Comparison of ENCODE assay signal across 9 mouse cellular contexts in the genomic region with DNA sequence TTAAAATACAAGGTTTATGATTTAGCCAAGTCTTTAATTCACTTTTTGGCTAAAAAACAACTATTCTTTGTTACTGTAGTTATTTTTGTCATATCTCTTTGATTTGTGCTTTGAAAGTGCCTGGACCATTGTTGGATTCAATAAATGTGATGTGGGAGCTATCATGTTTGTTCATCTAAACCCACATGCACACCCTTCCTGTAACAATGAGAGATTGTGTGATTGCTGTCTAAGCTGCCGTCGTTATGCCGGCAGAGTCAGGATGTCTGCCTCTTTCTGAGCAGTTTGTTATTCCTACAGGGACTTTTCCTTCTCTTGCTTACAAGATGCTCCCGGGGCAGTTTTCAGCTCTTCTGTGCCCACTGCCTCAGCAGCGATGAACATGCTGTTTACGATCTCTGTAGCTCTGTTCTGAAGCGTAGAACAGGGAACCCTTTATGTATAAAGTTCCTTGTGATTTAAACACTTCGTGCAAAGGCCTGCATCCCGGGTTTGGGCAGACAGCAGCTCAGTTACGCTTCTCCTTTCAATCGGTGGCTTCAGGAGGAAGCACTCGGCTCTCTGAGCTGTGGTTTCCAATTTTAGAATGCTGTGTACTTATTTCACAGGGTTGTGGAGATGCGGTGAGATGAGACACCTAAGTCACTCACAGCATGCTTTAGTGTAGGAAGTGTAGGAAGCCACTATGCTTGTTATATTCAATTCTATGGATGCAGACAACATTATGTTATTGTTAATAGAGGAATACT.
A peak's percentile ranks its signal among the peaks of the same experiment; 100 is the strongest.
DNase-seq lines count a peak whose midpoint lies in the region; ATAC-seq and TF ChIP-seq lines count a peak whose summit lies in the region.
"Had no signal": no experiment of that assay in that cellular context is flagged by ENCODE, and none has a peak within 500 bp of the region (broad histone marks: within the 10 kb centered on the region; RNA-seq: fewer than 3 reads in every experiment).

No protein-coding gene starts in this region.

- TF ChIP-seq POLR2A in bone marrow, adult 2 months (IDR thresholded peaks at IDR 0.05; ENCODE audit: borderline replicate concordance, control insufficient read depth, low read depth, low read length) = no peak

- no peaks in the 10 kb centered on the region for H3K27me3 ChIP-seq in limb, embryonic 12.5 days
- no peaks in the 10 kb centered on the region for H3K27me3 ChIP-seq in limb, embryonic 10.5 days (ENCODE audit: low read depth, poor library complexity, severe bottlenecking)

- H3K36me3 ChIP-seq in limb, embryonic 12.5 days = no peaks in the 10 kb centered on the region
- no peaks in the 10 kb centered on the region for H3K36me3 ChIP-seq in limb, embryonic 10.5 days

- no peak overlapping the region for H3K9ac ChIP-seq in limb, embryonic 12.5 days (replicated peaks)

- H3K4me3 ChIP-seq in limb, embryonic 12.5 days (replicated peaks) = no peak overlapping the region
- H3K4me3 ChIP-seq in limb, embryonic 10.5 days = no peak overlapping the region
- H3K4me3 ChIP-seq in bone marrow, adult 2 months (replicated peaks; ENCODE audit: control insufficient read depth, low read depth, low read length) = no peak overlapping the region

- ATAC-seq in frontal cortex, adult (ENCODE audit: low TSS enrichment) = peak; percentile 38; the same call in 1 of the 2 replicates
- ATAC-seq in limb, embryonic 12.5 days (ENCODE audit: insufficient number of reproducible peaks, insufficient read depth, low FRiP score, low TSS enrichment, low read depth) = no peak
- ATAC-seq in megakaryocyte progenitor cell, adult 5-6 weeks (replicated peaks; ENCODE audit: poor library complexity) = peak; percentile 74
- ATAC-seq in erythroblast, adult 5-6 weeks (replicated peaks; ENCODE audit: low FRiP score, poor library complexity, severe bottlenecking) = no peak

- H3K4me2 ChIP-seq in limb, embryonic 12.5 days = no peak overlapping the region

- no peak for TF ChIP-seq CTCF in bone marrow, adult 2 months (IDR thresholded peaks at IDR 0.05; ENCODE audit: control insufficient read depth, insufficient read depth, low read length)

- no peak for DNase-seq in frontal cortex, postnatal 25 days (ENCODE audit: low spot score in 2 of 2)
- DNase-seq in limb, embryonic 10.5 days (ENCODE audit: low spot score) = no peak
- no peak for DNase-seq in left cerebral cortex, postnatal 36 days (ENCODE audit: low spot score in 2 of 2)
- DNase-seq: gastrocnemius, postnatal 36 days had no signal

- 53% methylated on average over 13 of the region's 13 CpGs for WGBS in limb, embryonic 12.5 days
- WGBS in limb, embryonic 10.5 days = 74% methylated on average over 13 of the region's 13 CpGs
- 4% methylated on average over 13 of the region's 13 CpGs for WGBS in bone marrow, adult 2 months

- 0 out of 2 replicates have a peak overlapping the region, but pooled peaks have one; percentile 41 for H3K27ac ChIP-seq in limb, embryonic 12.5 days
- H3K27ac ChIP-seq in limb, embryonic 10.5 days = no peak overlapping the region
- peak overlapping the region; percentile 59; the same call in 1 of the 2 replicates for H3K27ac ChIP-seq in bone marrow, adult 2 months (ENCODE audit: control insufficient read depth, insufficient read depth, low read depth, low read length, poor library complexity)

- peaks cover 8% of the 10 kb centered on the region; the same call in 1 of the 2 replicates for H3K4me1 ChIP-seq in limb, embryonic 12.5 days (replicated peaks)
- no peaks in the 10 kb centered on the region for H3K4me1 ChIP-seq in limb, embryonic 10.5 days
- H3K4me1 ChIP-seq in bone marrow, adult 2 months (ENCODE audit: control insufficient read depth, insufficient read depth, low read length) = peaks cover 5% of the 10 kb centered on the region

- H3K9me3 ChIP-seq in limb, embryonic 12.5 days = no peaks in the 10 kb centered on the region
- H3K9me3 ChIP-seq in limb, embryonic 10.5 days (replicated peaks) = no peaks in the 10 kb centered on the region

- intact Hi-C loops in left cerebral cortex, postnatal 36 days (cut with DNase I) = no loop called here

Comparison
In these comparisons a context has a peak if more than half of its experiments do, and no peak if none do; other contexts are left out.
1. ATAC-seq: peak in frontal cortex, adult (single experiment) and megakaryocyte progenitor cell, adult 5-6 weeks (single experiment); none in limb, embryonic 12.5 days (single experiment) and erythroblast, adult 5-6 weeks (single experiment).